Mouse (Mus musculus): ENCODE measurements around the gene Gm28048. TPM values are rescaled to one million over a fixed set of nuclear protein-coding genes. Genes with fewer than 3 reads are reported as not detected.

Gm28048 gene
- total and polyA plus RNA-seq, 2 experiments from 2014 or later = 0.81 to 4.2 TPM

GRCm38 (mm10) chr11:22978711-22979110 is 3.2 kb downstream of the Gm28048 start:
- H3K9me3 ChIP-seq (ENCODE audit: low read length) = no peaks in the 10 kb centered on the region
- H3K4me2 ChIP-seq (ENCODE audit: low read depth) = no peak overlapping the region
- DNase-seq (no peak), ATAC-seq (no peak)
- H3K36me3 ChIP-seq (ENCODE audit: insufficient read depth) = peaks cover 6% of the 10 kb centered on the region
- H3K27ac ChIP-seq (ENCODE audit: low read depth, low read length) = no peak overlapping the region
- no peak overlapping the region for H3K4me3 ChIP-seq (ENCODE audit: low read depth, low read length)
- TF ChIP-seq CTCF (IDR thresholded peaks at IDR 0.05; ENCODE audit: low read depth) = no peak
- H3K27me3 ChIP-seq (ENCODE audit: insufficient read depth, low read length) = no peaks in the 10 kb centered on the region
- WGBS = 28% methylated on average over 1 of the region's 1 CpGs
- H3K9ac ChIP-seq = no peak overlapping the region
- peaks cover 14% of the 10 kb centered on the region; the same call in 1 of the 2 replicates for H3K4me1 ChIP-seq (ENCODE audit: insufficient read depth)

- ATAC-seq = no peak
- H3K9ac ChIP-seq = no peak overlapping the region
- no peak for TF ChIP-seq CTCF (IDR thresholded peaks at IDR 0.05; ENCODE audit: low read depth)
- DNase-seq = no peak
- H3K4me3 ChIP-seq (ENCODE audit: low read depth, low read length) = no peak overlapping the region
- H3K36me3 ChIP-seq (ENCODE audit: insufficient read depth) = peaks cover 6% of the 10 kb centered on the region
- peaks cover 14% of the 10 kb centered on the region; the same call in 1 of the 2 replicates for H3K4me1 ChIP-seq (ENCODE audit: insufficient read depth)
- no peak overlapping the region for H3K4me2 ChIP-seq (ENCODE audit: low read depth)
- WGBS = 89% methylated on average over 3 of the region's 3 CpGs
- H3K27me3 ChIP-seq (ENCODE audit: insufficient read depth, low read length) = no peaks in the 10 kb centered on the region
- H3K27ac ChIP-seq (ENCODE audit: low read depth, low read length) = no peak overlapping the region
- H3K9me3 ChIP-seq (ENCODE audit: low read length) = no peaks in the 10 kb centered on the region
Observed at GRCm38 (mm10) chr11:22978215-22978614, 3.7 kb downstream of the Gm28048 start.

- no peak for ATAC-seq
- no peaks in the 10 kb centered on the region for H3K27me3 ChIP-seq (ENCODE audit: insufficient read depth, low read length)
- H3K4me3 ChIP-seq (ENCODE audit: low read depth, low read length) = peak overlapping the region; percentile 56
- peak overlapping the region; percentile 53 for H3K4me2 ChIP-seq (ENCODE audit: low read depth)
- H3K9ac ChIP-seq = peak overlapping the region; percentile 53
- 0 out of 2 replicates have a peak, but pooled peaks cover 3% of the 10 kb centered on the region for H3K9me3 ChIP-seq (ENCODE audit: low read length)
- H3K4me1 ChIP-seq (ENCODE audit: insufficient read depth) = peaks cover 7% of the 10 kb centered on the region; the same call in 1 of the 2 replicates
- no peak for DNase-seq
- H3K36me3 ChIP-seq (ENCODE audit: insufficient read depth) = peaks cover 6% of the 10 kb centered on the region
- H3K27ac ChIP-seq (ENCODE audit: low read depth, low read length) = peak overlapping the region; percentile 73
- WGBS = 40% methylated on average over 14 of the region's 14 CpGs
- no peak for TF ChIP-seq CTCF (IDR thresholded peaks at IDR 0.05; ENCODE audit: low read depth)
Observed at GRCm38 (mm10) chr11:22973599-22973998, 8.3 kb downstream of the Gm28048 start.

GRCm38 (mm10) chr11:22972746-22973526 is 9.0 kb downstream of the Gm28048 start:
- Histone ChIP-seq H3K4me1 (ENCODE audit: insufficient read depth) (peaks cover 7% of the 10 kb centered on the region; the same call in 1 of the 2 replicates), H3K9me3 (ENCODE audit: low read length) (0 out of 2 replicates have a peak, but pooled peaks cover 3% of the 10 kb centered on the region), H3K4me2 (ENCODE audit: low read depth) (peak overlapping the region; percentile 60), H3K27ac (ENCODE audit: low read depth, low read length) (peak overlapping the region; percentile 82), H3K4me3 (ENCODE audit: low read depth, low read length) (peak overlapping the region; percentile 56), H3K36me3 (ENCODE audit: insufficient read depth) (peaks cover 1% of the 10 kb centered on the region), H3K27me3 (ENCODE audit: insufficient read depth, low read length) (no peaks in the 10 kb centered on the region), H3K9ac (peak overlapping the region; percentile 73)
- peak; percentile 90 for DNase-seq
- peak; percentile 67 for ATAC-seq
- TF ChIP-seq CTCF (IDR thresholded peaks at IDR 0.05; ENCODE audit: low read depth) = peak; percentile 9; the same call in 1 of the 2 replicates
- WGBS = 47% methylated on average over 45 of the region's 46 CpGs

GRCm38 (mm10) chr11:22971835-22972709 is 9.8 kb downstream of the Gm28048 start, which contains the start of gene Zrsr1:
TSS of gene Zrsr1 (plus strand) at chr11:22972005.
- DNase-seq (peak; percentile 82), ATAC-seq (peak; percentile 93)
- peak; percentile 42; the same call in 1 of the 2 replicates for TF ChIP-seq CTCF (IDR thresholded peaks at IDR 0.05; ENCODE audit: low read depth)
- H3K4me1 ChIP-seq (ENCODE audit: insufficient read depth) = peaks cover 7% of the 10 kb centered on the region; the same call in 1 of the 2 replicates
- no peaks in the 10 kb centered on the region; the same call in 1 of the 2 replicates for H3K36me3 ChIP-seq (ENCODE audit: insufficient read depth)
- peak within 1 kb of the TSS; percentile 73 for H3K9ac ChIP-seq
- H3K27ac ChIP-seq (ENCODE audit: low read depth, low read length) = peak within 1 kb of the TSS; percentile 82
- H3K27me3 ChIP-seq (ENCODE audit: insufficient read depth, low read length) = no peaks in the 10 kb centered on the region
- H3K9me3 ChIP-seq (ENCODE audit: low read length) = 0 out of 2 replicates have a peak, but pooled peaks cover 3% of the 10 kb centered on the region
- H3K4me2 ChIP-seq (ENCODE audit: low read depth) = peak within 1 kb of the TSS; percentile 60
- 51% methylated on average over 56 of the region's 56 CpGs for WGBS
- H3K4me3 ChIP-seq (ENCODE audit: low read depth, low read length) = peak within 1 kb of the TSS; percentile 56

GRCm38 (mm10) chr11:22970546-22970945 is 11.3 kb downstream of the Gm28048 start:
- peaks cover 3% of the 10 kb centered on the region; the same call in 1 of the 2 replicates for H3K4me1 ChIP-seq (ENCODE audit: insufficient read depth)
- 96% methylated on average over 1 of the region's 1 CpGs for WGBS
- ATAC-seq = no peak

More at GRCm38 (mm10) chr11:22970546-22970945, 11.3 kb downstream of the Gm28048 start:
- Histone ChIP-seq H3K36me3 (ENCODE audit: insufficient read depth) (no peaks in the 10 kb centered on the region; the same call in 1 of the 2 replicates), H3K9ac (no peak overlapping the region), H3K4me3 (ENCODE audit: low read depth, low read length) (no peak overlapping the region), H3K4me2 (ENCODE audit: low read depth) (no peak overlapping the region), H3K9me3 (ENCODE audit: low read length) (0 out of 2 replicates have a peak, but pooled peaks cover 3% of the 10 kb centered on the region), H3K27me3 (ENCODE audit: insufficient read depth, low read length) (no peaks in the 10 kb centered on the region), H3K27ac (ENCODE audit: low read depth, low read length) (no peak overlapping the region)
- no peak for TF ChIP-seq CTCF (IDR thresholded peaks at IDR 0.05; ENCODE audit: low read depth)
- DNase-seq = no peak

All from forebrain, postnatal 0 days (tissue).